Mouse (Mus musculus): ENCODE results near the gene Anxa3. TPM values are rescaled to one million over a fixed set of nuclear protein-coding genes. Genes with fewer than 3 reads are reported as not detected.

Gene Anxa3
- polyA plus RNA-seq, 1 experiment from 2014 or later, result 30.5 TPM

DNA sequence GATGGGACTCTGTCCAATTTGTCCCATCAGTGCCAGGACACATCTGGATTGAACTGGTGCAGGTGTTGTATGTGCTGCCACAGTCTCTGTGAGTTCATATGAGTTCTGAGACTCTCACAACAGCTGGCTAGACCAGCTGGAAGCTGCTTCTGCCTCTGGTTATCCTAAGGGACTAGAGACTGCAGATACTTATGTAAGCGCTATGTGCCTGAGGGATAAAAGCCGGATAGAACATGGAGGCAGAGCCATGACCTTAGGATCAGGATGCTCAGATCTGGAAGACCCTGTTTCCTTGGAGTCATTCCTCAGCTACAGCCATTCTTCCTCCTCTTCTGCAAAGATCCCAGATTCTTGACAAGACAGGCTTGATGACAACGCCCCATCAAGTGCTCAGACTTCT is 60.3 kb downstream of the Anxa3 start:
- WGBS, result 91% methylated on average over 3 of the region's 3 CpGs
- H3K4me2 ChIP-seq, result no peak overlapping the region
- no peak overlapping the region for H3K9ac ChIP-seq
- H3K27me3 ChIP-seq (replicated peaks), result no peaks in the 10 kb centered on the region
- ATAC-seq (replicated peaks), result no peak
- no peak overlapping the region for H3K27ac ChIP-seq
- H3K4me1 ChIP-seq, result no peaks in the 10 kb centered on the region
- no peaks in the 10 kb centered on the region for H3K36me3 ChIP-seq (replicated peaks)
- H3K9me3 ChIP-seq, result no peaks in the 10 kb centered on the region
- no peak overlapping the region for H3K4me3 ChIP-seq

DNA sequence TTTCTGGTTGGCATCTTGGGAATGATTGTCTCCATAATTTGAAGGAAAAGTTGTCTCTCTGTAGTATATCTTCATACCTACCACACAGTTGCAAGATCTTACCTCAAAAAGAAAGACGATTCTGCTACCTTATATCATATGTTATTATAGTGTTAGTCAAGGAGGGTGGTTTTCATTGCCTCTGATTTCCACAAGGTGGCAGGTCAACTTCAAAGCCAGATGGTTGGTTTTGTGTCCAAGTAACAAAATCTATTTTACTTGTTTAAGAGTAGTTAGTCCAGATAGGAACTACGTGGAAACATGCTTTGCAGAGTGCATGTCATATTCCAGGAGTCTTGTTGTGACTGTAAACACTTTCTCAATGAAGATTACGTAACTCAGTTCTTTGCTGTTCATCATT is 61.2 kb downstream of the Anxa3 start:
- Histone ChIP-seq H3K36me3 (replicated peaks) (no peaks in the 10 kb centered on the region), H3K9me3 (no peaks in the 10 kb centered on the region), H3K4me3 (no peak overlapping the region), H3K9ac (no peak overlapping the region), H3K27me3 (replicated peaks) (no peaks in the 10 kb centered on the region), H3K4me1 (no peaks in the 10 kb centered on the region), H3K4me2 (no peak overlapping the region), H3K27ac (no peak overlapping the region)
- ATAC-seq (replicated peaks), result no peak
- 93% methylated on average over 3 of the region's 3 CpGs for WGBS

DNA sequence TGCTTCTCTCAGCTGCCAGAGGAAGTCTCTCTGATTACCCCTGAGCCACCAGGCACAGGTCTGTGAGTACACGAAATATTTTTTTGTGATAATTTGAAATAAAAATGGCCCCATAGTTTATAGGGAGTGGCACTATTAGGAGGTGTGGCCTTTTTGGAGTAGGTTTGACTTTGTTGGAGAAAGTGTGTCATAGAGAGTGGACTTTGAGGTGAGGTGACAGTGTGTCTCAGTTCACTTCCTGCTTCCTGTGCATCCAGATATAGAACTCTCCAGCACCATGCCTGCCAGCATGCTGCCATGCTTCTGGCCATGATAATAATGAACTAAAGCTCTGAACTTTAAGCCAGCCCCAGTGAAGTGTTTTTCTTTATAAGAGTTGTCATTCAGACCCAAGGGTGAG is 66.8 kb downstream of the Anxa3 start:
- no peak for ATAC-seq (replicated peaks)
- WGBS, result 89% methylated on average over 1 of the region's 1 CpGs
- Histone ChIP-seq H3K4me3 (no peak overlapping the region), H3K9me3 (no peaks in the 10 kb centered on the region), H3K4me2 (no peak overlapping the region), H3K9ac (no peak overlapping the region), H3K36me3 (replicated peaks) (no peaks in the 10 kb centered on the region), H3K27ac (no peak overlapping the region), H3K27me3 (replicated peaks) (no peaks in the 10 kb centered on the region), H3K4me1 (no peaks in the 10 kb centered on the region)

DNA sequence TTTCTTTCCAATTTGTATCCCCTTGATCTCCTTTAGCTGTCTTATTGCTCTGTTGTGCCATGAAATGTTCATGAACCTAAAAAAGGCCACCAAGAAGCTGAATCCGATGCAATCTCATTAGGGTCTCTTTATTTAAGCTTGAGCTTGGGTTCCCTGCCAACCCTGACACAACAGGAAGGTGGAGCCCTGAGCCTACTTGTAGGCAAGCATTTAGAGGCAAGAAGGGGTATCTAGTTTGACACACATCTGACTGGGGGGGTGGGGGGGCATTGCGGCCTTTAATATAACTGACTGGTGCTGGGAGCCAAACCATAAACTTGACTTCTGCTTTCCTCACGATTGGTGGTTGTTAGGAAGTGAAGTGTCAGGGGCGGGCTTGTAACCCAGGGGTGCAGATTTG is 74.0 kb downstream of the Anxa3 start:
- H3K36me3 ChIP-seq (replicated peaks), result no peaks in the 10 kb centered on the region
- H3K9ac ChIP-seq, result no peak overlapping the region
- H3K27me3 ChIP-seq (replicated peaks), result no peaks in the 10 kb centered on the region
- no peaks in the 10 kb centered on the region for H3K4me1 ChIP-seq
- no peak overlapping the region for H3K4me2 ChIP-seq
- H3K4me3 ChIP-seq, result no peak overlapping the region
- H3K27ac ChIP-seq, result no peak overlapping the region
- no peak for ATAC-seq (replicated peaks)
- 86% methylated on average over 4 of the region's 4 CpGs for WGBS
- H3K9me3 ChIP-seq, result no peaks in the 10 kb centered on the region

DNA sequence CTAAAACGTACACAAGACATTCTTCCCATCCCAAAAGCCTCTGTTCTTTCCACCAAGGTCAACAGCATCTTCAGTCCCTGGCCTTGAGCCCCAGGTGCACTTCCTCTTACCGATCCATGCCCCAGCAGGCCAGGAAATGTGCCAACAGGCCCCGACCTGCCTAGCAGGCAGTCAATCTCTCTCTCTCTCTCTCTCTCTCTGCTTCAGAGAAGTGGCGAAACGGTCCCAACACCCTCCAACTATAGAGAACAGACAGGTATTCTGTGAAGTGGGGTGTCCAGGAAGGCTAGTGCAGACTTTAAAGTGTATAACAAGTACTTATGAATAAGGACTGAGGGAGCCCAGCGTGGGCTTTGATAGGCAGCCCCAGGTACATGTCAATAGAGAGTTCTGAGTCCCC is 75.8 kb downstream of the Anxa3 start:
- Histone ChIP-seq H3K27ac (no peak overlapping the region), H3K4me3 (no peak overlapping the region), H3K27me3 (replicated peaks) (no peaks in the 10 kb centered on the region), H3K36me3 (replicated peaks) (no peaks in the 10 kb centered on the region), H3K9ac (no peak overlapping the region), H3K9me3 (no peaks in the 10 kb centered on the region), H3K4me1 (no peaks in the 10 kb centered on the region), H3K4me2 (no peak overlapping the region)
- WGBS, result 77% methylated on average over 6 of the region's 6 CpGs
- ATAC-seq (replicated peaks), result no peak

DNA sequence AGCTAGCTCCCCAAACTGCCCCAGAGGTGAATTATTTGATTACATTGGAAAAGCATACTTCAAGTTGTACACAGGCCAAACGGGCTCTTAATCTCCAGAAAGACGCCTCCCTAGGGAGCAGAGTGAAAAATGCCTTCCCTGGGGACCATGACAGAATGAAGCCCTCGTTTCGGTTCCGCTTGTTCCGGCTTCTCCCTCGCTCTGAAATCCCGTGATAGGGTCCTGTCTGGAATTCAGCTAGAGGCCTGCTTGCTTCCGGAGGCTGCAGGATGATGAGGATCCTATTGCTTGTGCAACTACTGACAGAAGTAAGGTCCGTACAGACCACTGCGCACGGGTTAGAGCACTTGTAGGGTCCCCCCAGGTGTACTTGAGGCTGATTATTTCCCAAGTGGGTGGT is 77.9 kb downstream of the Anxa3 start:
- no peaks in the 10 kb centered on the region for H3K4me1 ChIP-seq
- 63% methylated on average over 12 of the region's 12 CpGs for WGBS
- no peaks in the 10 kb centered on the region for H3K36me3 ChIP-seq (replicated peaks)
- H3K9me3 ChIP-seq, result no peaks in the 10 kb centered on the region
- no peak overlapping the region for H3K27ac ChIP-seq
- no peak overlapping the region for H3K4me3 ChIP-seq
- no peaks in the 10 kb centered on the region for H3K27me3 ChIP-seq (replicated peaks)
- no peak for ATAC-seq (replicated peaks)
- H3K9ac ChIP-seq, result no peak overlapping the region
- no peak overlapping the region for H3K4me2 ChIP-seq

DNA sequence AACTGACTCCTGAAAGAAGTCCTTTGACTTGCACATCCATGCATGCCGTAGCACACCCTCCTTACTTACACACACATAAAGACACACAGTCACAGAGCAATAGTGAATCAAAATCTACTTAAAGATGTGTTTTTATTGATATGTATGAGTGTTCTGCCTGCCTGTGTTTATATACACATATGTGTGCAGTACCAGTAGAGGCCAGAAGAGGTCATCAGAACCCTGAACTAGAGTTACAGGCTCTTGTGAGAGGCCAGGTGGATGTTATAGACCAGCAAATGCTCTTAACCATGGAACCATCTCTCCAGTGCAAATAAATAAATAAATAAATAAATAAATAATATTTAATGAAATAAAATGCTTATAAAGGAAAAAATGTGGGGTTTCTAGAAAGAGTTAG is 85.0 kb downstream of the Anxa3 start:
- Histone ChIP-seq H3K4me1 (no peaks in the 10 kb centered on the region), H3K27ac (no peak overlapping the region), H3K27me3 (replicated peaks) (no peaks in the 10 kb centered on the region), H3K36me3 (replicated peaks) (no peaks in the 10 kb centered on the region), H3K9ac (no peak overlapping the region), H3K4me2 (no peak overlapping the region), H3K4me3 (no peak overlapping the region), H3K9me3 (no peaks in the 10 kb centered on the region)
- WGBS, result 98% methylated on average over 1 of the region's 1 CpGs
- ATAC-seq (replicated peaks), result no peak

DNA sequence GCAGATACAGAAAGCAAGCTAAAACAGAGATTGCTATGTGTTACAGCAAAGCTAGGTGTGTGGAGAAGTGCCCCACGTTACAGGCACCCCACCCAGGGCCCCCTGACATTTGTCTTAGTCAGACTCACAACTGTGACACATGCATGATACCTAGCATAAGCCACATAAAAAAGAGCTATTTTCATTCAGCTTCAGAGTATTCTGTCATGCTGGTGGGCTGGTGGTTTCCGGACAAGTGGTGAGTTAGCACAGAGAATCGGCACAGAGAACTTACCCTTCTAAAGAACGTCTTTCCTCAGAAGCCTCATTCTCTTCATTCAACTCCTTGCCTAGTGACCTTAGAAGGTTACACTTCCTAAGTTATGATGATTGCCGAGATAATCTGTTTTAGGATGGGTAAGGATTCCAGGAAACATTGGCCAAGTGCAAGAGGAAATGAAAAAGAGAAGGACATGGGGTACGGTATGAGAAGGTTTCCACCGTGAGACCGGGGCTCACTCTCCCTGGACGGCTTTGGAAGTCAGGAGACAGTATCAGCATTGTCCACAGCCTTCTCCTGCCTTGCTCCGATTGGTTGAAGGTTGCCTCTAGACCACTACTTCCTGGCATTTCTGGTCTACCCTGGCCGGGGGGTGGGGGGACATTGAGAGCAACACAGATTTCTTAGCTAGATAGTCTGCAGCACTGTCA is 85.9 kb downstream of the Anxa3 start:
- Histone ChIP-seq H3K4me2 (no peak overlapping the region), H3K4me3 (no peak overlapping the region), H3K4me1 (no peaks in the 10 kb centered on the region), H3K27ac (no peak overlapping the region), H3K36me3 (replicated peaks) (no peaks in the 10 kb centered on the region), H3K9me3 (no peaks in the 10 kb centered on the region), H3K27me3 (replicated peaks) (no peaks in the 10 kb centered on the region), H3K9ac (no peak overlapping the region)
- ATAC-seq (replicated peaks), result no peak
- 93% methylated on average over 11 of the region's 11 CpGs for WGBS

DNA sequence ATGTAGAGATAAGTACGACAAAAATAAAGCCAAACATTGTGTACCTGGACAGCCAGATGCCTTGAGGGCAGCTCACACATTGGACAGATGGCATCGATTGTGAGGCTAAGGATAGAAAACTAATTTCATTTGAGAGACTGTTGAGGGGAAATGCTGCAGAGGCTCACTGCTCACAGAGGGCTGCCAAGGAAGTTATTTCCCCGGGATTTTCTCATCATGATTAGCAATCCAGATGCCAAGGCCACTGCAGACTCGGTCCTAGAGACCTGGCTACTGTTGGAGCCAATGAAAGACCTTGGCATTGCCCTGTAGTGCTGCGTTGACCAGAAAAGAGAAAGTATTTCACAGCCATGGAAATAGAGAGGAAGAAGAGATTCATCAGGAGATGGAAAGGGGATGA is 87.1 kb downstream of the Anxa3 start:
- H3K4me3 ChIP-seq, result no peak overlapping the region
- H3K36me3 ChIP-seq (replicated peaks), result no peaks in the 10 kb centered on the region
- H3K4me2 ChIP-seq, result no peak overlapping the region
- no peaks in the 10 kb centered on the region for H3K4me1 ChIP-seq
- H3K27me3 ChIP-seq (replicated peaks), result no peaks in the 10 kb centered on the region
- ATAC-seq (replicated peaks), result no peak
- 80% methylated on average over 5 of the region's 5 CpGs for WGBS
- no peak overlapping the region for H3K9ac ChIP-seq
- H3K27ac ChIP-seq, result no peak overlapping the region
- H3K9me3 ChIP-seq, result no peaks in the 10 kb centered on the region

DNA sequence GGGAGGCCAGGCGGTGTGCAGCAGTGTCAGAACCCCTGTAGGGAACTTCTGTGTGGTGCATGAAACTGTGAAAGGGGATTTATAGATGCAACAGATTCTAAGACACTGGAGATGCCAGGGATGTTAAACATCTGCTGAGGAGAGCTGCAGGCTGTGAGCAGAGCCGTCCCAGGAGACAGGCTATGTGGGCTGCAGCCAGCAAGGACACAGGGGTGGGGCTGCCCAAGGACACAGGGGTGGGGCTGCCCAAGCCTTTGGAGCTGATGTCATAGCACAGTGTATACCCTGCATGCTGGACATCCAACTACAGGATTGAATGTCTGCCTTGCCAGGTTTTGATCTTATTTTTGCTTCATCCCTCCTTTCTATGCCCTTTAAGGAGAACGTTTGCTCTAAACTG is 88.0 kb downstream of the Anxa3 start:
- 64% methylated on average over 3 of the region's 3 CpGs for WGBS
- H3K27ac ChIP-seq, result no peak overlapping the region
- H3K9ac ChIP-seq, result no peak overlapping the region
- no peaks in the 10 kb centered on the region for H3K27me3 ChIP-seq (replicated peaks)
- no peaks in the 10 kb centered on the region for H3K36me3 ChIP-seq (replicated peaks)
- H3K4me1 ChIP-seq, result no peaks in the 10 kb centered on the region
- no peak overlapping the region for H3K4me3 ChIP-seq
- H3K4me2 ChIP-seq, result no peak overlapping the region
- no peak for ATAC-seq (replicated peaks)
- no peaks in the 10 kb centered on the region for H3K9me3 ChIP-seq

DNA sequence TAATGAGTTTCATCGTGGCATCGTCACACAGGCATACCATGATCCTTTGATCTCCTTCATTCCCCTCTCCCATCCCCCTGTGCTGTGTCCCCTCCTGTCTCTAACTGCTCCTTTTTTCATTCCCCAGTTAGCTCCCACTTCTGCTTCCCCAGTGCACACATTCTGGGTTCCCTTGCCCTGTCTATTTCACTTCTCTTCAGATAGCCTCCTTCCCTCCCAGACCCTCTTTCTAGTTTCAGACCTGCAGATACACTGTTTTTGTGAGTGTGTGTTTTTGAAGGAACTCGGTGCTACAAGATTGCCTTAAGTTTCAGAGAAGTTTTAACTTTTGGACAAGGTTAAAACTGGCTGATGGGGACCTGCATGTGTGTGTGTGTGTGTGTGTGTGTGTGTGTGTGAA is 88.5 kb downstream of the Anxa3 start:
- Histone ChIP-seq H3K9me3 (no peaks in the 10 kb centered on the region), H3K4me1 (no peaks in the 10 kb centered on the region), H3K4me2 (no peak overlapping the region), H3K27me3 (replicated peaks) (no peaks in the 10 kb centered on the region), H3K4me3 (no peak overlapping the region), H3K9ac (no peak overlapping the region), H3K36me3 (replicated peaks) (no peaks in the 10 kb centered on the region), H3K27ac (no peak overlapping the region)
- ATAC-seq (replicated peaks), result no peak
- 65% methylated on average over 3 of the region's 3 CpGs for WGBS

DNA sequence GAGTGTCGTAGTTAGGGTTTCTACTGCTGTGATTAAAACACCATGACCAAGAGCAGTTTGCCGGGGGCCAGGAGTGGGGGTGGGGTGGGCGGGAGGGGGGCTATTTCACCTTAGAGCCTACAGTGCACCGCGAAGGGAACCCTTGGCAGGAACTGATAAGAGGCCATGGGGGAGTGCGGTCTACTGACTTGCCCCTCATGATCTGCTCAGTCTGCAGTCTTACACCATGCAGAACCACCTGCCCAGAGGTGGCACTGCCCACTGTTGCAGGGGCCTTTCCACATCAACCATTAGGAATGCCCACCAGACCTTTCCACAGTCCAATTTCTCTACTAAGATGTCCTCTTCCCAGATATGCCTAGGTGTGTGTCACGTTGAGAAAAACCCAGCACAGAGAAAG is 92.1 kb downstream of the Anxa3 start:
- no peaks in the 10 kb centered on the region for H3K9me3 ChIP-seq
- H3K9ac ChIP-seq, result no peak overlapping the region
- no peak overlapping the region for H3K4me2 ChIP-seq
- H3K4me1 ChIP-seq, result no peaks in the 10 kb centered on the region
- H3K36me3 ChIP-seq (replicated peaks), result no peaks in the 10 kb centered on the region
- 88% methylated on average over 7 of the region's 7 CpGs for WGBS
- ATAC-seq (replicated peaks), result no peak
- H3K27me3 ChIP-seq (replicated peaks), result no peaks in the 10 kb centered on the region
- no peak overlapping the region for H3K4me3 ChIP-seq
- H3K27ac ChIP-seq, result no peak overlapping the region

DNA sequence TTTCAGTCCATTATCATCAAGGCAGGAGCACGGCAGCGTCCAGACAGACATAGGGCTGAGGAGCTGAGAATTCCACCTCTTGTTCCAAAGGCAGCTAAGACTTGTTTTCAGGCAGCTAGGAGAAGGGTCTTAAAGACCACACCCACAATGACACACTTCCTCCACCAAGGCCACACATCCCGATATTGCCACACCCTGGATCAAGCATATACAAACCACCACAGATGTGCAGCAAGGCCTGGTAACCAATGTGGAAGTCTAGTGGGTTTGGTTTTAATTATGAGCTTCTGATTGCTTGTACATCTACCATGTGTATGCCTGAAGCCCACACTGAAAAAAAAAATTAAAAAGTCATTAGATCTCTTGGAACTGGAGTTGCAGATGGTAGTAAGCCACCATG is 95.3 kb downstream of the Anxa3 start:
- Histone ChIP-seq H3K9ac (no peak overlapping the region), H3K4me2 (no peak overlapping the region), H3K4me3 (no peak overlapping the region), H3K4me1 (no peaks in the 10 kb centered on the region), H3K36me3 (replicated peaks) (no peaks in the 10 kb centered on the region), H3K27ac (no peak overlapping the region), H3K9me3 (no peaks in the 10 kb centered on the region), H3K27me3 (replicated peaks) (no peaks in the 10 kb centered on the region)
- ATAC-seq (replicated peaks), result no peak
- WGBS, result 93% methylated on average over 3 of the region's 3 CpGs

Measured in midbrain, embryonic 15.5 days (tissue).